Mouse (Mus musculus): ENCODE data around the gene Hormad1.

Gene Hormad1

DNA sequence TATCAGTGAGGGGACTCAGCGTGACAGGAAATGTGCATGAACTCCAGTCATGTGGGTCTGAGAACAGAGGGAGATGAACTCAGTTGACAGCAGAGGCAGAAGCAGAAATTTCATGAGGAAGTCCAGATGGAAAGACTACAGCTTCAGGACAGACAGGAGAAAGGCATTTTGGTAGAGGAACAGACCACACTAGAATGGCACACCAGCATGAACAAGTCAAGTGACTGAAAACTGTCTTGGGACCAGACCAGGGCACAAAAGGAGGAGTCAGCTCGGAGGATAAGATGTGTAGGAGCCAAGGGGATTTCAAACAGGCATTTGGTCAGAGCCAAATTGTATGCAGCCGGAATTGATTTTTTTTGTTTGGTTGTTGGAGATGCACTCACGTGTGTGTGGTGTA, 76.2 kb downstream of the Hormad1 start:
- DNase-seq (ENCODE audit: low spot score in 2 of 2), result no peak

DNA sequence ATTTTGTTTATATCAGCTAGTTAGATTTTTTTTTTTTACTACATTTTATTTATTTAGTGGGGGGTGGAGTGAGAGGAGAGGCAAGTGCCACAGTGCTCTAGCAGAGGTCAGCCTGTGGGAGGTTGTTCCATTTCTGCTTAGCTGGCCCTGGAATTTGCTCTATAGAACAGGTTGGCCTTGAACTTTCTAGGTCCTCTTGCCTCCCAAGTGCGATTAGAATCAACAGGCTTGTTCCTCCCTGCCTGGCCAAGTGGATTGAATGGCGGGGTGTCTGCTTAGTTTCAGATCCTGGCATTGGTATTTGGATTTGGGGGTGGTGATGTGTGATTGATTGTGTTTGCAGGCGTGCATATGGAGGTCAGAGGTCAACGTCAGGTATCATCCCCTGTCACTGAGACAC, 76.6 kb downstream of the Hormad1 start:
- DNase-seq (ENCODE audit: low spot score in 2 of 2), result no peak

All from spleen, postnatal 4 days (tissue).